Mouse (Mus musculus): ENCODE results near the gene Met.
A peak's percentile ranks its signal among the peaks of the same experiment; 100 is the strongest.

Gene Met

DNA sequence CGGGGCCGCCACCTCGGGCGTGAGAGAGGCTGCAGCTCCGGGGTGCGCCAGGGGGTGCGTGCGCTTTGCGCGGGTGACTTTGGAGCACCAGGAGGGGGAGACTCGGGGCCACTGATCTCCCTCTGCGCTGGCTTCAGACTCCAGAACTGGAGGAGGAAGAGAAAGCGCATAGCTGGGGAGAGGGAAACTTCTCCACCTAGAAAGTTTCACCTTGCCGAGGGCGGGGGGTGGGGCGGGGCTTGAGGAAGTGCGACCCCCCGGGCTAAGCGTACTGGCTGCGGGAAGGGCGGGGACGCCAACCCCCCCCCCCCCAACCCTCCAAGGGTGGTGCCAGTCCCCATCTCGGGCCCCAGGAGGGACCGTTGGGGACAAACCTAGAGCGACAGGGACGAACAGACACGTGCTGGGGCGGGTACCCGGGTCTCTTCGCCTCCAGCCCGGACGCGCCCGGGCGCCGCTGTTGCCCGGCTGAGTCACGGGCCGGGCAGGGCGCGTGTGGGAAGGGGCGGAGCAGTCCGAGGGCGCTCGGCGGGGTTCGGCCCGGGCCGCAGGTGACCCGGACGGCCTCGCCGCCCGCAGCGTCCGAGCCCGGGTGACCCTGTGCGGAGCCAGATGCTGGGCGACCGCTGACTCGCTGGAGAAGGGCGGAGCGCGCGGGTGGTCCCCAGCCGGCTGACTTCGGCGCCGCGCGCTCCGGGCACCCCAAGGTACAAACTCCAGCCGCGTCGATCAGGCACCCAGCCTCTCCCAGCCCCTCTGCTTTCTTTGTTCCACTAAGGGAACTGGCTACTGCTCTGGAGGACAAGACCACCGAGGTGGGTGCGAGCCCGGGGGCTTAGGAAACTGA is at the start of gene Met:
Gene Met, plus strand, starts transcription at position 367 of the 847 bp plus-strand sequence.
- peak; percentile 24 for DNase-seq (ENCODE audit: low spot score)

DNA sequence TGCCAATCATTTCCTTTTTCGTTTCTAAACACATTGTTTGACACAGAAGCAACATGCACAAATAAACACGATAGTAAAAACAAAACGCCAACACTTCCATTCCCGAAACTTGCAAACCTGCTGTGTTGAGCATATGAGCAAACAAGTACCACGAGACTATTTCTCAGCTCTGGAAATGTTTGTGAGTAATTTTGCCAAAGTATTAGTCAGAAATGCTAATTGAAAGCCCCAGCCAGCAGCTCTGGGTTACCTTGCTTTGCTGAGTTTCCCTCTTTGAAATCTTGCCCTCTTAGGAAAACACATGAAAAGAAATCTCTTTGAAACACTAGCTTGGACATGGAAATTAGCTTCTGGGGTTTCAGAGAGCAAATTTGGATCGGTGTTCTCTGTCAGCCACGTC is 45.4 kb upstream of the Met start:
- no peak for DNase-seq (ENCODE audit: low spot score)

- DNase-seq (ENCODE audit: low spot score): no peak
Observed at GRCm38 (mm10) chr6:17422432-17422831, 41.2 kb upstream of the Met start.

- no peak for DNase-seq (ENCODE audit: low spot score)
Observed at GRCm38 (mm10) chr6:17429041-17429440, 34.6 kb upstream of the Met start.

- DNase-seq (ENCODE audit: low spot score): no peak
Observed at GRCm38 (mm10) chr6:17429611-17430010, 34.0 kb upstream of the Met start.

DNA sequence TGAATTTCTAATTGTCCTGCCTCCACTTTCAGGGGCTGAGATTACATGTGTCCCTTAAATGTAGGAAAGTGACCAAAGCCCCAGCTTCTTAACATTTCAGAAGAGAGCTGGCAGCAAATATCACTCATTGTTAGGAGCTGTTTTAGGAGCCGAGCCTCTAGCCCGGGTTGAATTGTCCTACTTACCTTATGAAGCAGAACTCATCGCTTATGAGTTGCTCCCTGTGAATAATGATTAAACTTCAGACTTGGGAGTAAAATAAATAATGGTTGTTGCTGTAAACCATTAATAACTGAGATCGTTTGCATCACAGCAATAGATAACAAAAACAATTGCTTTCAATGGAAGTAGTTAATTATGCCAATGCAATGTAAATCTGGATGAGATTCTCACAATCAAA is 20.3 kb upstream of the Met start:
- DNase-seq (ENCODE audit: low spot score): no peak

- no peak for DNase-seq (ENCODE audit: low spot score)
Observed at GRCm38 (mm10) chr6:17451305-17451704, 12.3 kb upstream of the Met start.

GRCm38 (mm10) chr6:17455116-17455515 is 8.5 kb upstream of the Met start:
- no peak for DNase-seq (ENCODE audit: low spot score)

DNA sequence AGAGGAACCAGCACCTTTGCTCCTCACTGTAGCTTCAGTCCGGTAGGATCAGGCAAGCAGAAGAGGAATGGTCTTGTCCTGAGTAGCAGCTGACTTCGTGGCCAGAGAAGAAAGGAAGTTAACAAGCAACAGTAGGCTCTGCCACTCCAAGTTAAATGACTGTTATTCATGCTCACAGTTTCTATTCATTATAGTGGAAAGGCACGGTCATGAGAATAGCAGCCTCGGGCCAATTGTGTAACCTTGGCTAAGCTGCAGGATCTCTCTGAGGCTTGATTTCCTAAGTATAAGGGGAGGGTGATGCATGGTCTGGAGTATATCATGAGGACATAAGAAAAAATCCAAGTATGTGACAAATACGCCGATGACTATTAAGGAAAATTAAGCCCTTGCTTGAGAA is 4.0 kb upstream of the Met start:
- no peak for DNase-seq (ENCODE audit: low spot score)

GRCm38 (mm10) chr6:17461435-17461834 is 2.2 kb upstream of the Met start:
- no peak for DNase-seq (ENCODE audit: low spot score)

DNA sequence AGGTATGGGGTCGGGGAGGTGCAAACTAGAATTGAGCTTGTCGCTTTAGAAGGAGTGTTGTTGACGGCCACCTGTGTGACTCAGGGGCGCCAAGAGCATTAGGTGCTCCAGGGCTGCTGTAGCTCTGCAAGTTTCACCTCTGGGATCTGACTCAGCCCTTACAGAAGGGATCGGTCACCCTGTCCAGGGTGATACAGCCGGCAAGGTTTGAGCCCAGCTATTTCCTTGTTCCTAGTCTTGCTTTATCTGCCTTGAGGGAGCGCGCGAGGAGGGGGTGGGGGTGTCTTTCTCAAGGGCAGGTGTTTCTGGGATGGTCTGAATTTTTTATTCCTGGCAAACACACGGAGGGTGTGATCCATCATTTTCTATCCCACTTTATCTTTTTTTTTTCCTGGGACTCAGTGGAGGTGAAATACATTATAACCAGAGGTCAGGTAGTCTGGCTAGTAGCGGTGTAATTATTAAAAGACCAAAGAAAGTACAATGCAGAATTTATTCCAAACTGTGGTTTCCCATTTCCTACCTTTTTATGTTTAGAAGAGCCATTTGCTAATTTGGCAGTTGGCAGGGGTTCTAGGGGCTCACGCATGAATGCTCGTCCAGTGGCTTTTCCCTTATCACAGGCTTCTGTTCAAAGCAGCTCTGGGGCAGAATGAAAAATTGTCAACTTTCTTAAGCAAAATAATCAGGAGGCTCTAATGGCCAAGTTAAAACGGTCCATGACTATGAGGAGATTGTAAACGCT is 853 bp downstream of the Met start:
- DNase-seq (ENCODE audit: low spot score): no peak

GRCm38 (mm10) chr6:17466526-17466925 is 2.9 kb downstream of the Met start:
- no peak for DNase-seq (ENCODE audit: low spot score)

DNA sequence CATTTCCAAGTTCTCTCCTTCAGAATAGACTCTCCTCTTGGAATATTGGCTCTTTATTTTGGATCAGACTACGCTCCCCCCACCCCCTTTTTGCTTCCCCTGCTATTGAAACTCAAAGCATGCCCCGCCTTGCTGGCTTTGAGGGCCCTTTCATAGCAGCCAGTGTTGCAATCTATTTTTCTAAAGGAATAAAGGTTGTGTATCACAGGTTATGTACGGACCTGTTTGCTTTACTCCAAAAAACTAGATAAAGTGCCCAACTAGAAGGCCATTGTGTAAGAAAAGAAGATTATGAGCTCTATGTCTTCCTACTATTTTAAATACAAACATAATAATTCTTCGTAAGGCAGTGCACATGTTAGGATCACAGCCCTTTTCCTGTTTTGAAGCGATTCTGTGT is 5.4 kb downstream of the Met start:
- no peak for DNase-seq (ENCODE audit: low spot score)

GRCm38 (mm10) chr6:17473128-17473527 is 9.5 kb downstream of the Met start:
- no peak for DNase-seq (ENCODE audit: low spot score)

GRCm38 (mm10) chr6:17477823-17478222 is 14.2 kb downstream of the Met start:
- DNase-seq (ENCODE audit: low spot score): no peak

DNA sequence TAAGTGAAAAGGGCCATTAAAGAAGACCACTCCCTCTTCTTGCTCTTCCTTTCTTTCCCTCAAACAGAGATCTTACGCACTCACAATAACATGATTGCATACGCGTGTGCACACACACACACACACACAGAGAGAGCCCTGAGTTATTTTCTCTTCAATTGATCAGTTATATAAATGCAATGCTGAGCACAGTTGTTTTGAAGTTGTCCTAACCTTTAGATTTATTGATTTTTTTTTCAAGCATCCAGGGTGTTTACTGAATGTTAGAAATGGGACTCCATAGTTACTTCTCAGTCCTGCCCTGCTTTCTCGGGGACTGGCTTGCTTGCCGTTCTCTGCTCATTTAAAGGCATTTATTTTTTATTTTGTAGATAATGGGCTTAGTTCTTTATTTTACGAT is 14.7 kb downstream of the Met start:
- no peak for DNase-seq (ENCODE audit: low spot score)

- no peak for DNase-seq (ENCODE audit: low spot score)
Observed at GRCm38 (mm10) chr6:17478838-17479570, 15.4 kb downstream of the Met start.

- DNase-seq (ENCODE audit: low spot score): no peak
Observed at GRCm38 (mm10) chr6:17481068-17481467, 17.5 kb downstream of the Met start.

DNA sequence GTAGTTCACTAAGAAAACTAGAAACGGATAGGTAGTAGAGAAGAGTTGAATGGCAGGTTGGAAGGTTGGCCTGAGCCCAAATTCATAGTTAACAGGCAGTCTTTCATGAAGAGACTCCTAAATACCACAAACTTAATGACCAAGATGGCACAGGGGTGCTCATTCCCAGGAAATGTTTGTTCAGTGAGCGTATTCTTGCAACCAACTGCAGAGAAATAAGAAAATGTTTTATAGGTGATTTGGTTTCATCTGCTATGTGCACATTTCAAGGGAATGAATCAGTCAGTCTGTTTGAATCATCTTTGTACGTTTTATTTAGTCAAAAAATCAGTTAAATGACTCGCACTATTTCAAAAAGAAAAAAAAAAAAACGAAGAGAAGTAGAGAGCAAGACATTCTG is 21.6 kb downstream of the Met start:
- DNase-seq (ENCODE audit: low spot score): no peak

GRCm38 (mm10) chr6:17485782-17486181 is 22.2 kb downstream of the Met start:
- no peak for DNase-seq (ENCODE audit: low spot score)

- no peak for DNase-seq (ENCODE audit: low spot score)
Observed at GRCm38 (mm10) chr6:17488291-17488817, 24.8 kb downstream of the Met start.

- no peak for DNase-seq (ENCODE audit: low spot score)
Observed at GRCm38 (mm10) chr6:17490786-17491185, 27.2 kb downstream of the Met start.

All from urinary bladder, postnatal 10 days (tissue).